Mouse (Mus musculus) R1 (cell line): ENCODE measurements around the gene Fam120b.

ENCODE experiments used
- DNase-seq: peaks from one replicate; pipeline ENCODE4 v3.0.0-alpha.2; 2018; ENCODE audit warnings: low read depth, low spot score

Fam120b gene

GRCm38 (mm10) chr17:15379741-15380526 lies 16.1 kb upstream of the Fam120b start:
- no peak for DNase-seq

- DNase-seq, result peak; percentile 96
Observed at GRCm38 (mm10) chr17:15380641-15381051, 15.4 kb upstream of the Fam120b start.

GRCm38 (mm10) chr17:15381092-15381860 lies 14.7 kb upstream of the Fam120b start:
- DNase-seq, result no peak

GRCm38 (mm10) chr17:15381869-15382660 lies 13.9 kb upstream of the Fam120b start:
- peak; percentile 49 for DNase-seq

GRCm38 (mm10) chr17:15383360-15383759 lies 12.6 kb upstream of the Fam120b start:
- peak; percentile 38 for DNase-seq

GRCm38 (mm10) chr17:15388892-15389291 lies 7.1 kb upstream of the Fam120b start:
- DNase-seq, result no peak

GRCm38 (mm10) chr17:15389356-15389755 lies 6.6 kb upstream of the Fam120b start:
- DNase-seq, result no peak

GRCm38 (mm10) chr17:15401716-15402115 lies 5.7 kb downstream of the Fam120b start:
- no peak for DNase-seq

GRCm38 (mm10) chr17:15406576-15406975 lies 10.6 kb downstream of the Fam120b start:
- DNase-seq, result no peak

GRCm38 (mm10) chr17:15409261-15409660 lies 13.3 kb downstream of the Fam120b start:
- no peak for DNase-seq

GRCm38 (mm10) chr17:15410861-15411260 lies 14.9 kb downstream of the Fam120b start:
- no peak for DNase-seq

GRCm38 (mm10) chr17:15416596-15417215 lies 20.7 kb downstream of the Fam120b start:
- DNase-seq, result no peak

GRCm38 (mm10) chr17:15419534-15419933 lies 23.5 kb downstream of the Fam120b start:
- no peak for DNase-seq

GRCm38 (mm10) chr17:15420021-15420603 lies 24.1 kb downstream of the Fam120b start:
- DNase-seq, result no peak

- no peak for DNase-seq
Observed at GRCm38 (mm10) chr17:15421446-15421845, 25.4 kb downstream of the Fam120b start.

- DNase-seq, result no peak
Observed at GRCm38 (mm10) chr17:15422666-15423065, 26.7 kb downstream of the Fam120b start.

- no peak for DNase-seq
Observed at GRCm38 (mm10) chr17:15423080-15423765, 27.2 kb downstream of the Fam120b start.

- DNase-seq, result no peak
Observed at GRCm38 (mm10) chr17:15425931-15426330, 29.9 kb downstream of the Fam120b start.

- DNase-seq, result no peak
Observed at GRCm38 (mm10) chr17:15429451-15429850, 33.4 kb downstream of the Fam120b start.

- DNase-seq, result no peak
Observed at GRCm38 (mm10) chr17:15429937-15430336, 33.9 kb downstream of the Fam120b start.
